Mouse (Mus musculus) adrenal gland, adult 18-20 months (tissue): Measurements from ENCODE around the gene Ryr1. TPM values are rescaled to one million over a fixed set of nuclear protein-coding genes. Genes with fewer than 3 reads are reported as not detected.
"Not testable (repeated sequence)": the region's sequence is repeated elsewhere in the genome, so short reads cannot be mapped to it uniquely, and the experiment has no call there.

ENCODE experiments used
- DNase-seq, 2 experiments: peaks; one replicate each; pipeline ENCODE4 v3.0.0; 2021 to 2022; ENCODE audit warnings: low spot score in 2 of 2
- total RNA-seq, 2 experiments: library from RNA; stranded (reverse); gene quantifications; 1 replicate in 1 of 2; 2 replicates in 1 of 2; pipeline ENCODE4 v1.2.3; 2021

The Ryr1 gene
- total RNA-seq, 2 experiments from 2014 or later = 0.23 to 1.0 TPM

- no peak for DNase-seq
Observed at GRCm38 (mm10) chr7:29085981-29086380, 39.0 kb downstream of the Ryr1 start.

- DNase-seq = no peak
Observed at GRCm38 (mm10) chr7:29084411-29084810, 40.6 kb downstream of the Ryr1 start.

- no peak for DNase-seq
Observed at GRCm38 (mm10) chr7:29079419-29079950, 45.5 kb downstream of the Ryr1 start.

GRCm38 (mm10) chr7:29076977-29077376 lies 48.0 kb downstream of the Ryr1 start:
- DNase-seq = no peak

- no peak for DNase-seq
Observed at GRCm38 (mm10) chr7:29075208-29075607, 49.8 kb downstream of the Ryr1 start.

- DNase-seq = no peak
Observed at GRCm38 (mm10) chr7:29072689-29073088, 52.3 kb downstream of the Ryr1 start.

- no peak for DNase-seq
Observed at GRCm38 (mm10) chr7:29071169-29071891, 53.6 kb downstream of the Ryr1 start.

GRCm38 (mm10) chr7:29070364-29071168 lies 54.4 kb downstream of the Ryr1 start:
- DNase-seq = no peak

- DNase-seq = no peak
Observed at GRCm38 (mm10) chr7:29067758-29068157, 57.2 kb downstream of the Ryr1 start.

GRCm38 (mm10) chr7:29063476-29063875 lies 61.5 kb downstream of the Ryr1 start:
- DNase-seq = not testable (repeated sequence)

GRCm38 (mm10) chr7:29061522-29062037 lies 63.4 kb downstream of the Ryr1 start:
- no peak for DNase-seq

GRCm38 (mm10) chr7:29059445-29059844 lies 65.5 kb downstream of the Ryr1 start:
- DNase-seq = no peak

GRCm38 (mm10) chr7:29052821-29053220 lies 72.2 kb downstream of the Ryr1 start:
- no peak for DNase-seq

GRCm38 (mm10) chr7:29050797-29051196 lies 74.2 kb downstream of the Ryr1 start:
- DNase-seq = no peak

GRCm38 (mm10) chr7:29048615-29049014 lies 76.4 kb downstream of the Ryr1 start:
- DNase-seq = no peak

GRCm38 (mm10) chr7:29048070-29048469 lies 76.9 kb downstream of the Ryr1 start:
- no peak for DNase-seq

GRCm38 (mm10) chr7:29046533-29046932 lies 78.4 kb downstream of the Ryr1 start:
- no peak for DNase-seq

- no peak for DNase-seq
Observed at GRCm38 (mm10) chr7:29044302-29044701, 80.7 kb downstream of the Ryr1 start.

GRCm38 (mm10) chr7:29043674-29044057 lies 81.3 kb downstream of the Ryr1 start:
- no peak for DNase-seq

GRCm38 (mm10) chr7:29043016-29043673 lies 81.8 kb downstream of the Ryr1 start:
- DNase-seq = peak; percentile 25 to 50

- DNase-seq = no peak
Observed at GRCm38 (mm10) chr7:29041194-29041593, 83.8 kb downstream of the Ryr1 start.
